28 mouse cellular contexts compared by ENCODE assay signal in genomic region chr7:24419579-24419978, GRCm38 (mm10). TPM values are rescaled to one million over a fixed set of nuclear protein-coding genes. Genes with fewer than 3 reads are reported as not detected.
DNase-seq lines count a peak whose midpoint lies in the region; ATAC-seq lines count a peak whose summit lies in the region.
"Had no signal": no experiment of that assay in that cellular context is flagged by ENCODE, and none has a peak within 500 bp of the region (broad histone marks: within the 10 kb centered on the region; RNA-seq: fewer than 3 reads in every experiment).

No protein-coding gene starts in this region.

- no peaks in the 10 kb centered on the region for H3K27me3 ChIP-seq in forebrain, embryonic 10.5 days (ENCODE audit: poor library complexity, severe bottlenecking)
- no peaks in the 10 kb centered on the region for H3K27me3 ChIP-seq in forebrain, embryonic 15.5 days
- no peaks in the 10 kb centered on the region for H3K27me3 ChIP-seq in hindbrain, embryonic 11.5 days (ENCODE audit: control insufficient read depth, insufficient read depth, low read length)
- no peaks in the 10 kb centered on the region for H3K27me3 ChIP-seq in hindbrain, embryonic 16.5 days (replicated peaks; ENCODE audit: control insufficient read depth, insufficient read depth, low read length)
- H3K27me3 ChIP-seq in midbrain, embryonic 12.5 days: no peaks in the 10 kb centered on the region
- H3K27me3 ChIP-seq: embryonic facial prominence, embryonic 12.5 days; liver, embryonic 15.5 days; neural tube, embryonic 13.5 days; Patski had no signal

- peaks cover 52% of the 10 kb centered on the region for H3K36me3 ChIP-seq in forebrain, embryonic 10.5 days (replicated peaks)
- H3K36me3 ChIP-seq in forebrain, embryonic 15.5 days: peaks cover 3% of the 10 kb centered on the region
- H3K36me3 ChIP-seq in hindbrain, embryonic 11.5 days (ENCODE audit: control insufficient read depth, insufficient read depth, low read length): 0 out of 2 replicates have a peak, but pooled peaks cover 2% of the 10 kb centered on the region
- peaks cover 8% of the 10 kb centered on the region for H3K36me3 ChIP-seq in hindbrain, embryonic 16.5 days (ENCODE audit: control insufficient read depth, insufficient read depth, low read length)
- peaks cover 33% of the 10 kb centered on the region; the same call in 1 of the 2 replicates for H3K36me3 ChIP-seq in midbrain, embryonic 12.5 days

- H3K4me3 ChIP-seq in forebrain, embryonic 10.5 days: no peak overlapping the region
- no peak overlapping the region for H3K4me3 ChIP-seq in forebrain, embryonic 15.5 days
- no peak overlapping the region for H3K4me3 ChIP-seq in hindbrain, embryonic 11.5 days (ENCODE audit: low read depth, low read length)
- no peak overlapping the region for H3K4me3 ChIP-seq in hindbrain, embryonic 16.5 days (ENCODE audit: low read length)
- no peak overlapping the region for H3K4me3 ChIP-seq in midbrain, embryonic 12.5 days
- H3K4me3 ChIP-seq: embryonic facial prominence, embryonic 12.5 days; erythroblast, embryonic 14.5 days; liver, embryonic 15.5 days; neural tube, embryonic 13.5 days had no signal

- 56% methylated on average over 8 of the region's 8 CpGs for WGBS in forebrain, embryonic 10.5 days
- WGBS in forebrain, embryonic 15.5 days: 25% methylated on average over 8 of the region's 8 CpGs
- 41% methylated on average over 8 of the region's 8 CpGs for WGBS in hindbrain, embryonic 11.5 days
- 32% methylated on average over 8 of the region's 8 CpGs for WGBS in hindbrain, embryonic 16.5 days
- 39% methylated on average over 8 of the region's 8 CpGs for WGBS in midbrain, embryonic 12.5 days

- ATAC-seq in forebrain, embryonic 15.5 days (replicated peaks): no peak
- ATAC-seq in hindbrain, embryonic 11.5 days (ENCODE audit: low FRiP score): peak; percentile 48; the same call in 1 of the 2 replicates
- no peak for ATAC-seq in hindbrain, embryonic 16.5 days
- peak; percentile 57 for ATAC-seq in midbrain, embryonic 12.5 days (ENCODE audit: low FRiP score, low read depth)
- ATAC-seq: CD4-positive, CD25-positive, alpha-beta regulatory T cell, adult 4 months; inflammation-experienced regulatory T-cells, adult 6 months; Patski had no signal

- DNase-seq in forebrain, embryonic 10.5 days (ENCODE audit: extremely low spot score, low spot score): no peak
- DNase-seq in hindbrain, embryonic 11.5 days (ENCODE audit: low spot score): peak; percentile 31
- peak; percentile 26 for DNase-seq in embryo, embryonic 11 days
- no peak for DNase-seq in lung, postnatal 25 days (ENCODE audit: low spot score)
- DNase-seq in urinary bladder, adult 2 months (ENCODE audit: low spot score): no peak
- DNase-seq: adrenal gland, postnatal 10 days; cerebellum, adult 11 months; cerebellum, postnatal 25 days; gastrocnemius, postnatal 36 days; kidney, adult 2 months; kidney, postnatal 10 days; layer of hippocampus, postnatal 36 days; right cerebral cortex, postnatal 14 days; thymus, adult 2 months had no signal

- H3K9me3 ChIP-seq in forebrain, embryonic 10.5 days: no peaks in the 10 kb centered on the region
- H3K9me3 ChIP-seq in forebrain, embryonic 15.5 days: no peaks in the 10 kb centered on the region
- no peaks in the 10 kb centered on the region for H3K9me3 ChIP-seq in hindbrain, embryonic 11.5 days (ENCODE audit: control insufficient read depth, low read length)
- no peaks in the 10 kb centered on the region for H3K9me3 ChIP-seq in hindbrain, embryonic 16.5 days (ENCODE audit: control insufficient read depth, low read length)
- no peaks in the 10 kb centered on the region for H3K9me3 ChIP-seq in midbrain, embryonic 12.5 days
- H3K9me3 ChIP-seq: embryonic facial prominence, embryonic 12.5 days; liver, embryonic 15.5 days; neural tube, embryonic 13.5 days had no signal

- H3K27ac ChIP-seq in forebrain, embryonic 10.5 days: peak overlapping the region; percentile 68
- no peak overlapping the region for H3K27ac ChIP-seq in forebrain, embryonic 15.5 days (replicated peaks)
- H3K27ac ChIP-seq in hindbrain, embryonic 11.5 days (ENCODE audit: low read depth, low read length): peak overlapping the region; percentile 9; the same call in 1 of the 2 replicates
- H3K27ac ChIP-seq in hindbrain, embryonic 16.5 days (ENCODE audit: low read depth, low read length): no peak overlapping the region
- peak overlapping the region; percentile 56; the same call in 1 of the 2 replicates for H3K27ac ChIP-seq in midbrain, embryonic 12.5 days (replicated peaks)
- H3K27ac ChIP-seq: embryonic facial prominence, embryonic 12.5 days; liver, embryonic 15.5 days; neural tube, embryonic 13.5 days had no signal

- no peak overlapping the region for H3K4me2 ChIP-seq in forebrain, embryonic 15.5 days (replicated peaks)
- H3K4me2 ChIP-seq in hindbrain, embryonic 11.5 days (replicated peaks; ENCODE audit: low read depth, low read length): no peak overlapping the region
- no peak overlapping the region for H3K4me2 ChIP-seq in hindbrain, embryonic 16.5 days (ENCODE audit: low read length)
- H3K4me2 ChIP-seq in midbrain, embryonic 12.5 days (replicated peaks): no peak overlapping the region; the same call in 1 of the 2 replicates
- H3K4me2 ChIP-seq: embryonic facial prominence, embryonic 12.5 days; heart, embryonic 11.5 days; liver, embryonic 15.5 days; neural tube, embryonic 13.5 days had no signal

- peaks cover 29% of the 10 kb centered on the region for H3K4me1 ChIP-seq in forebrain, embryonic 10.5 days
- H3K4me1 ChIP-seq in forebrain, embryonic 15.5 days: 0 out of 2 replicates have a peak, but pooled peaks cover 5% of the 10 kb centered on the region
- peaks cover 2% of the 10 kb centered on the region; the same call in 1 of the 2 replicates for H3K4me1 ChIP-seq in hindbrain, embryonic 11.5 days (replicated peaks; ENCODE audit: control insufficient read depth, insufficient read depth, low read length)
- H3K4me1 ChIP-seq in hindbrain, embryonic 16.5 days (ENCODE audit: control insufficient read depth, insufficient read depth, low read depth, low read length): peaks cover 7% of the 10 kb centered on the region
- peaks cover 18% of the 10 kb centered on the region for H3K4me1 ChIP-seq in midbrain, embryonic 12.5 days
- H3K4me1 ChIP-seq: embryonic facial prominence, embryonic 12.5 days; liver, embryonic 15.5 days had no signal

- H3K9ac ChIP-seq in forebrain, embryonic 15.5 days (replicated peaks): no peak overlapping the region
- peak overlapping the region; percentile 23; the same call in 1 of the 2 replicates for H3K9ac ChIP-seq in hindbrain, embryonic 11.5 days (ENCODE audit: low read depth, low read length)
- H3K9ac ChIP-seq in hindbrain, embryonic 16.5 days (ENCODE audit: low read depth, low read length): no peak overlapping the region; the same call in 1 of the 2 replicates
- H3K9ac ChIP-seq in midbrain, embryonic 12.5 days (replicated peaks): no peak overlapping the region
- H3K9ac ChIP-seq: embryonic facial prominence, embryonic 12.5 days; liver, embryonic 15.5 days; neural tube, embryonic 13.5 days had no signal

RNA-seq across cellular contexts. Expression of gene Smg9, which starts 20.2 kb away (rescaled TPM):
- polyA plus RNA-seq in forebrain, embryonic 10.5 days (2016; fragmentation: Nextera tagmentation; extraction: Ambion mirVana): 26.5 and 28.5 TPM in 2 replicates
- polyA plus RNA-seq in forebrain, embryonic 15.5 days (2015; fragmentation: Nextera tagmentation; extraction: Ambion mirVana): 33.4 and 36.6 TPM in 2 replicates
- polyA plus RNA-seq in hindbrain, embryonic 11.5 days (2014; fragmentation: Nextera tagmentation; extraction: Ambion mirVana): 18.4 and 21.3 TPM in 2 replicates
- 38.2 and 38.9 TPM in 2 replicates for polyA plus RNA-seq in hindbrain, embryonic 16.5 days (2015; fragmentation: Nextera tagmentation; extraction: Ambion mirVana)
- 30.9 and 32.4 TPM in 2 replicates for polyA plus RNA-seq in midbrain, embryonic 12.5 days (2016; fragmentation: Nextera tagmentation; extraction: Ambion mirVana)
- 37.6 and 37.7 TPM in 2 replicates for polyA plus RNA-seq in urinary bladder, adult 2 months (2012; rRNA removed)

RNA-seq across cellular contexts. Expression of gene Irgc1, which starts 32.5 kb away (rescaled TPM):
- polyA plus RNA-seq in forebrain, embryonic 10.5 days (2016; fragmentation: Nextera tagmentation; extraction: Ambion mirVana): not detected in 2 replicates
- not detected in 2 replicates for polyA plus RNA-seq in forebrain, embryonic 15.5 days (2015; fragmentation: Nextera tagmentation; extraction: Ambion mirVana)
- not detected in 2 replicates for polyA plus RNA-seq in hindbrain, embryonic 11.5 days (2014; fragmentation: Nextera tagmentation; extraction: Ambion mirVana)
- polyA plus RNA-seq in hindbrain, embryonic 16.5 days (2015; fragmentation: Nextera tagmentation; extraction: Ambion mirVana): not detected in 2 replicates
- not detected in 2 replicates for polyA plus RNA-seq in midbrain, embryonic 12.5 days (2016; fragmentation: Nextera tagmentation; extraction: Ambion mirVana)
- 0.03 TPM in 1 of 2 replicates, not detected in the other for polyA plus RNA-seq in urinary bladder, adult 2 months (2012; rRNA removed)
- polyA plus RNA-seq: embryonic facial prominence, embryonic 12.5 days; erythroblast, embryonic 14.5 days; heart, embryonic 11.5 days; inflammation-experienced regulatory T-cells, adult 6 months; limb, embryonic 14.5 days; lung, embryonic 16.5 days; neural tube, embryonic 13.5 days; Patski; stomach, embryonic 14.5 days had no signal

RNA-seq across cellular contexts. Expression of gene Plaur, which starts 42.7 kb away (rescaled TPM):
- 1.1 and 1.3 TPM in 2 replicates for polyA plus RNA-seq in forebrain, embryonic 10.5 days (2016; fragmentation: Nextera tagmentation; extraction: Ambion mirVana)
- polyA plus RNA-seq in forebrain, embryonic 15.5 days (2015; fragmentation: Nextera tagmentation; extraction: Ambion mirVana): 1.3 and 1.6 TPM in 2 replicates
- polyA plus RNA-seq in hindbrain, embryonic 11.5 days (2014; fragmentation: Nextera tagmentation; extraction: Ambion mirVana): 1.7 and 2.1 TPM in 2 replicates
- 1.8 and 2.2 TPM in 2 replicates for polyA plus RNA-seq in hindbrain, embryonic 16.5 days (2015; fragmentation: Nextera tagmentation; extraction: Ambion mirVana)
- polyA plus RNA-seq in midbrain, embryonic 12.5 days (2016; fragmentation: Nextera tagmentation; extraction: Ambion mirVana): 0.60 and 1.2 TPM in 2 replicates
- 18.8 and 28.9 TPM in 2 replicates for polyA plus RNA-seq in urinary bladder, adult 2 months (2012; rRNA removed)

RNA-seq across cellular contexts. Expression of gene Kcnn4, which starts 49.5 kb away (rescaled TPM):
- 3.8 and 5.1 TPM in 2 replicates for polyA plus RNA-seq in forebrain, embryonic 10.5 days (2016; fragmentation: Nextera tagmentation; extraction: Ambion mirVana)
- polyA plus RNA-seq in forebrain, embryonic 15.5 days (2015; fragmentation: Nextera tagmentation; extraction: Ambion mirVana): 0.56 and 0.63 TPM in 2 replicates
- polyA plus RNA-seq in hindbrain, embryonic 11.5 days (2014; fragmentation: Nextera tagmentation; extraction: Ambion mirVana): 2.4 and 3.5 TPM in 2 replicates
- 2.5 and 3.2 TPM in 2 replicates for polyA plus RNA-seq in hindbrain, embryonic 16.5 days (2015; fragmentation: Nextera tagmentation; extraction: Ambion mirVana)
- 1.1 and 1.8 TPM in 2 replicates for polyA plus RNA-seq in midbrain, embryonic 12.5 days (2016; fragmentation: Nextera tagmentation; extraction: Ambion mirVana)
- polyA plus RNA-seq in urinary bladder, adult 2 months (2012; rRNA removed): 47.4 and 50.6 TPM in 2 replicates
- polyA plus RNA-seq: Patski had no signal

Comparison
In these comparisons a context has a peak if more than half of its experiments do, and no peak if none do; other contexts are left out.
1. H3K27ac ChIP-seq: peak in forebrain, embryonic 10.5 days (single experiment), hindbrain, embryonic 11.5 days (single experiment) and midbrain, embryonic 12.5 days (single experiment); none in forebrain, embryonic 15.5 days (single experiment) and hindbrain, embryonic 16.5 days (single experiment).
2. ATAC-seq: peak in hindbrain, embryonic 11.5 days (single experiment) and midbrain, embryonic 12.5 days (single experiment); none in forebrain, embryonic 15.5 days (single experiment) and hindbrain, embryonic 16.5 days (single experiment).
3. DNase-seq: peak in hindbrain, embryonic 11.5 days (single experiment) and embryo, embryonic 11 days (single experiment); none in forebrain, embryonic 10.5 days (single experiment), lung, postnatal 25 days (single experiment) and urinary bladder, adult 2 months (single experiment).